Mouse (Mus musculus) frontal cortex, postnatal 10 days (tissue): Measurements from ENCODE around the gene Kpna2.
"Not testable (repeated sequence)": the region's sequence is repeated elsewhere in the genome, so short reads cannot be mapped to it uniquely, and the experiment has no call there.

ENCODE experiments used
- DNase-seq, 2 experiments: peaks; one replicate each; pipeline ENCODE4 v3.0.0; 2022; ENCODE audit warnings: low spot score in 2 of 2, mixed read lengths in 1 of 2

Gene Kpna2

DNA sequence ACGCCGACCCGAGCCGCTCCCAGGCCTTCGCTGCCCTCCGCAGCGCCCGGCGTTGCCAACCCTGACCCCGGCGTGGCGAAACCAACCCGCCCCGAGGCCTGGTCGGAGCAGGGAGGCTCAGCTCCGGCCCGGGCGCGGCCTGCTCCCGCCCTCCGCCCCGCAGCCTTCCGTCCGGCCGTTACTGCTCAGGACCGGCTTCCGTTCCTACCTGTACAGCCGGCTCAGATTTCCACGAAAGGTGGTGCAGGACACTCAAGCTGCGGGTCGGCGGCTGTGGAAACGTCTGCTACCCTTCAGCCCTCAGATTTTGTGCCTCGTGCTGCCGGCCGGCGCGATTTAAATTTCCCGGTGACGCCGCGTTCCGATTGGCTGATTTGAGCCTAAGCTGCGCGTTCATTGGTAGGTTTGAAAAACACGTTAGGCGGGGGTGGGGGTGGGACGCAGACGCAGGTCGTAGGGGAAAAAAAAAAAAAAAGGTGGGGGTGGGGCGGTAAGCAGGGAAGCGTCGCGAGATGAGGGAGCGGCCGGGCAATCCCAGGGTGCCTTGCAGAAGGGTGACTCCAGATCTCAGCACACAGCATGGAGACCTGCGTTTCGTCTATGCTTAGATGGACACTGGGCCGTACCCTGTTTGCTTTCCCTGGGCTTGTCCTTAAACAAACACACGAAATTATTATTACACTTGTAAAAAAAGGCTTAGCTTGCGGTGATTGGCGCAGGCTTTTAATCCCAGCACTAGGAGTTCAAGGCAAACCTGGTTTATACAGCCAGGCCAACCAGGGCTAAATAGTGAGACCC lies at the start of gene Kpna2:
TSS of gene Kpna2 (minus strand) at position 391 of the 798 bp plus-strand sequence.
- peak; percentile 83 to 87 for DNase-seq

DNA sequence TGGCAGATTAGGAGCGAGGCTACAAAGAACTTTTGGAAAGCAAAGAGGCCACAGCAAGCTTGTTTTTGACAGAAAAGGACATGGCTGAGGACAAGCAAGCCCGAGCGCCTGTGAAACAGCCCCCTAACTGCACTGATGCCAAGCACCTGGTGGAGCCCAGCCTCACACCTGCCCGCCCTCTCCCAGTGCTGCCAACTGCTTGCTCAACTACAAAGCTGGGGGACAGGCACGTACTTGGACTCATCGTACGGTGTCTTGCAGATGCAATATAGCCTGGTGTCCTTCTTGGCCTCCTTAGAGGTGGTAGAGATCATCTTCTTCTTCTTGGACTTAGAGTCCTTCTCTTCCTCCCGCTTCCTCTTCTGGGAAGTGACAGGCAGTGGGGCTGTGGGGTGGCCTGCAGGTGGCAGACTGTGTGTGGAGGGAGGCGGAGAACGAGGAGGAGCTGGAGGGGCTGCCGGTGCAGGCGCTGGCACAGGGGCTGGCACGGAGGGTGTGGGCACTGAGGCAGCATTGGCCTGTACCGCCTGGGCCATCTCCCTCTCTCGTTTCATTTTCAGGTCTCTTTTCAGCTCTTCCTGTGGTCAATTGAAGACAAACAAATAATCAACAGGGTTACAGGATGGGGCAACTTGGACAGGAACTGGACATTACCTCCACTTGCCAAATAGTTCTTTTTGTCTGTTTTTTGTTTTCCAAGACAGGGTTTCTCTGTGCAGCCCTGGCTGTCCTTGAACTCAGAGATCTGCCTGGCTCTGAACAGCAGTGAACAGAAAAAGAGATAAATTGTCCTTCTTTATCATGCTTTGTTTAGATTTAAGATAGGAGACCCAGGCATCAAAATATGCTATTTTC lies 47.7 kb upstream of the Kpna2 start:
- no peak for DNase-seq

DNA sequence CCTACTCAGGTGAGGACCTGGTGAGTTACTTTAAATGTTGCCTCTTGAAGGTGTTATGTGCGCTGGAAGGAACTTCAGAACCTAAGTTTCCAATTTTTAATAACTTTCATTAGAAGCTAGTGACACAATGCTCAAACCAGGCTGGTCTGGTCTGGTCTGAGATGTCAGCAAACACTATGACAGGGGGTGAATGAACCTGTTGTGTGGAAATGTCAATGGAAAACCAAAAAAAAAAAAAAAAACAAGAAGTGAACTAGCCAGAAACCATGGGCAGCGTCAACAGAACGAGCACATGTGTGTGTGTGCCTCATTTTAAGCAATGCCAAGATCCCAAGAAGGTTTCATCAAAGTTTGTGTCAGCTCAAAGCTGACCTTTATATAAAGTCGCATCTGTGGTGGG lies 46.2 kb upstream of the Kpna2 start:
- DNase-seq, result no peak

DNA sequence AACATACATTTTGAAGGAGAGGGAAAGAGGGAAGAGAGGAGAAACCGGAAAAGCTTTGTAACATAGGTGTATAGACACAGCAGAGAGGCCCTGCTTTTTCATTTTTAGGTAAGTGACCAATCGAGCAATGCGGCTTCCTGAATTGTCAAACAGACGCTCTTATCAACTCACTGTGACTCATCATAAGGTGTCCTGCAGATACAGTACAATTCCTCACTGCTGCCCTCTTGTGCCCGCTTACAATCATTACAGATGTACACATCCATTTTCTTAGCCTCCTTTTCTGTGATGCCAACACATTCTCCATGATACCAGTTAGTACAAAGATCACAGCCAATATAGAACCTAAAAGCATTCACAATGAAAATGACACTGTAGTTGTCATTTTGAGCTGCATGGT lies 45.0 kb upstream of the Kpna2 start:
- peak in 1 of 2 experiments; percentile 47 for DNase-seq

DNA sequence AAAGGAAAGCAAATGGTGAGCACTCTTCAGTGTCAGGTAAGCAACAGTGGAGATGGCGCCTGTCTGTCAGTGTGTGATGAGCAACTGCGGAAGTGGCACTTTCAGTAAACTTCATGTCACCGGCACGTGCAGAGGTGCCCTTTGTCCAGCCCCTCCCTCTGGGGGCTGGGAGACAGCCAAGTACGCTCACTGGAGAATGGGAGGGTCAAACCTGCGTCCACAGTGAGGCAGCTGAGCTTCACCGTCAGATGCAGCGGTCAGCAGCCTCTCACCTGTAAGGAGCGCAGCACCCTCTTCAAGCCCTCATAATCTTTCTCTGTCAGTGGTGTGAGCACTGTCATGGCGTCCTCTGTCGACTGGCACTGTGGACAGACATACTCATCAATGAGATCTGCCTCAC lies 44.0 kb upstream of the Kpna2 start:
- no peak for DNase-seq

DNA sequence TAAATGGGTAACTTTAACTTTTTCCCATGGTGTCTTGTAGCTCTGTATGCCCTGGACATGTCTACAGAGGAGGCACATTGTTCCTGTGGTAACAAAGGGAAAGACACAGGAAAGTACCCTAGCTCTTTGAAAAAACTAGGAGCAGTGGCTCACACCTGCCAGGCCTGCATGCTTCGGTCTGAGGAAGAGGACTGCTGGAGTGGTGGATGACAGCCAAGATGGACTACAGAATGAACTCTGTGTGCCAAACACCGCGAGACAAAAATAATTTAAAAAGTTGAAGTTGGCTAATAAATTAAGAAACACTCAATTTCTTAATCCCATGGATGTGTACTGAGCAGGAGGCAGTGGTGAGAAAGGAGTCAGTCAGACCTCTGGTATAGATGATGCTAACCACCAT lies 42.1 kb upstream of the Kpna2 start:
- no peak for DNase-seq

DNA sequence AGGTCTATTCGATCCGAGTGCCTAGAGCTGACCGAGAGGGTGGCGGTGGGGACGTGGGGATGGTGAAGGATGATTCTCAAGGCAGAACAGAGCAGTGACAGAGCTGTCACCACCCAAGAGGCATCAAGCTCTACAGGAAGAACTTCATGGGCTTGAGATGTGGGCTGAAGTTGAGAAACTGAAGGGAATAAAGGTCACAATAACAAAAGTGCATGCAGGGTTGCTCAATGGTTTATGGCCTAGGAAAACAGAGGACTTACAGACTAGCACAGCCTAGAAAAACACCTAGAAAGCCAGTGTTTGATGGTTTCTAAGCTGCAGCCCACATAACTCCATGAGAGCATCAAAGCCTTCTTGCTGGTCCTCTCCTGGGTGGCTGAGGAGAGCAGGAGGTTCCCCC lies 40.1 kb upstream of the Kpna2 start:
- DNase-seq, result no peak

DNA sequence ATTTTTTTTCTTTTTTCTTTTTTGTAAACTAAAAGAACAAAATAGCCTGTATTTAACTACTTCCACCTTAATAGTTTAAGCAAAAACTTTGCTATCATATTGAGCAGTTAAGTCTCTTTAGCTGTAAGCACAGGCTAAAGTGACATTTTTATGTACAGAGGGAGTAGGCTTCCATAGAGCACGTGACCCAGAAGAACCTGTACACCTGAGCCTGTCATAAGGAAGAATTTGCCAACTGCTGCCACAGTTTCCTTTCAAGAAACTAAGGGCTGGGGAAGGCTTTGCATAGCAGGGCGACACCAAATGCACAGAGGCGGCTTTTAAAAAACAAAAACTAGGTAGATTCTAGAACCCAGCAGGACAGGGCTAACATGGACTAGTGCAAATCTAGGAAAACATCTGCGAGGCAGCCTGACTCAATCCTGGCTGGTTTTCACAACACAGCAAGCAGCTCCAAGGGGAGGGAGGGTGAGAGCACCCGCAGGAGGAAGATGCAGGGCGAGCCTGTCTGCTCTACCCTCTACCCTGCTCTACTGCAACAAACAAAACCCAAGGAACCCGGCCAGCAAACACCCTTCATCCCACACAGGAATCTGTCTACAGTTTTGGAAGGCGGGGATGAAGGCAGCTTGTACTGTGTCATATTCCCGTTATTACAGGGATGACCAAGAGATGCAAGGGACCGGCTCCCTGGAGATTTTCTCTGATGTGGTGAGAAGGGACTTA lies 34.9 kb upstream of the Kpna2 start:
- DNase-seq, result no peak

DNA sequence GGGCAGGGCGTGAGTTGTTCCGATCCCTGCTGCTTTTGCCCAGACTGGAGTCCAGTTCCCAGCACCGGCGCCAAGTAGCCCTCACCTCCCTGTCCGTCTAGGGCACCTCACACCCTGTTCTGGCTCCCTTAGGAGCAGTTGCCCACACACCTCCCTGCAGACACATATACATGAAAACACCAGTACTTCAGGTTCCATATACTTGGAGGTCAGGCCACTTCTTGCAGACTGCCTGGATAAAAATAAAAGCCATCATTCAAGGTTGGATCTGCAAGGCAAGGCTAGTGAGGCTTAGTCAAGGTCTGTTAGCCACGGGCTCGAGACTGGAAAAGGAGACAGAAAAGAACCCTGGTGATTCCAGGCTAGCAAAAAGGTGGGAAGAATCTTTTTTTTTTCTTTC lies 32.3 kb upstream of the Kpna2 start:
- DNase-seq, result no peak

DNA sequence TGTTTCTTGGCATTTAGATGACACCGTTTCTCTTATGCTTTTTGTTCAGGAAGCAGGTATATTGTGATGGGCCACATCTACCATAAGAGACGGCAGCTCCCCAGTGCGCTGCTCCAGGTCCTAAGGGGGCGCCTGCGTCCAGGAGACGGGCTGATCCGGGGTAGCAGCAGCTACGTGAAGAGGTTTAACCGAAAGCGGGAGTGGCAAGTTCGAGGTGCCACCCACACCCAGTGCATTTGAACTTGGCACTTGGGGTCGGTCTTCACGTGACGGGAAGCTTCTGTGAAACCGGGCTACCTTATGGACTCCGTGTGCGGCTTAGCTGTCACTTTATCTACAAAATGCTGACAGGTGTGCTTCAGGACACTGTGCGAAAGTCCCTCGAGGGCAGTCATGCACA lies 30.2 kb upstream of the Kpna2 start:
- DNase-seq, result no peak

DNA sequence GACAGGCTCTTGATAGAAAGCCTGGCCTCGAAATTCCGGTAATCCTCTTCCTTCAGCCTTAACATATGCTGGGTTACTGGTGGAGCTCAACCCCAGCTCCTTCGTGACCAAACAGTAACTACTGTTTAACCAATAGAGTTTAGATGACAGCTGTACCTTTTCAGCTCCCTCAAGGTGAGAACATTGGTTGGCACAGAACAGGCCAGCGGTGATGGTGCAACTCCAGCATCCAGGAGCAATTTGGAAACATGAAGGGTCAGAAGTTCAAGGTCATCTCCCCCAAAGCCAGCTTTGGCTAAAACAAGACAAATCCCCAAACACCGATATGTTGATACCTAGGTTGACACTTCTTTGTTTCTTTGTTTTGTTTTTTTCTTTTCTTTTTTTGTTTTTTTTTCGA lies 29.4 kb upstream of the Kpna2 start:
- DNase-seq, result no peak

DNA sequence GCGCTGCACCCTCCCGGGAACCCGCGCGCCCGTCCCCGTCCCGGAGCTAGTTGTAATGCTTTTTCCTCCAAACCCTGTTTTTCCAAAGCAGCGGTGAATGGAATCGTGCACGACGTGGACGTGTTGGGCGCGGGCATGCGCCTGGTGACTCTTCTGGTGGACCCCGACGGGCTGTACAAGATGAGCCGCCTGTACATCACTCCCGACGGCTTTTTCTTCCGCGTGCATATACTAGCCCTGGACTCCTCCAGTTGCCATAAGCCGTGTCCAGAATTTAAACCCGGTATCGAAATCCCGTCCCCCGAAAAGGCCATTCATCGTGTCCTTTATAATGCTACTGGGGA lies 28.9 kb upstream of the Kpna2 start:
- no peak for DNase-seq

DNA sequence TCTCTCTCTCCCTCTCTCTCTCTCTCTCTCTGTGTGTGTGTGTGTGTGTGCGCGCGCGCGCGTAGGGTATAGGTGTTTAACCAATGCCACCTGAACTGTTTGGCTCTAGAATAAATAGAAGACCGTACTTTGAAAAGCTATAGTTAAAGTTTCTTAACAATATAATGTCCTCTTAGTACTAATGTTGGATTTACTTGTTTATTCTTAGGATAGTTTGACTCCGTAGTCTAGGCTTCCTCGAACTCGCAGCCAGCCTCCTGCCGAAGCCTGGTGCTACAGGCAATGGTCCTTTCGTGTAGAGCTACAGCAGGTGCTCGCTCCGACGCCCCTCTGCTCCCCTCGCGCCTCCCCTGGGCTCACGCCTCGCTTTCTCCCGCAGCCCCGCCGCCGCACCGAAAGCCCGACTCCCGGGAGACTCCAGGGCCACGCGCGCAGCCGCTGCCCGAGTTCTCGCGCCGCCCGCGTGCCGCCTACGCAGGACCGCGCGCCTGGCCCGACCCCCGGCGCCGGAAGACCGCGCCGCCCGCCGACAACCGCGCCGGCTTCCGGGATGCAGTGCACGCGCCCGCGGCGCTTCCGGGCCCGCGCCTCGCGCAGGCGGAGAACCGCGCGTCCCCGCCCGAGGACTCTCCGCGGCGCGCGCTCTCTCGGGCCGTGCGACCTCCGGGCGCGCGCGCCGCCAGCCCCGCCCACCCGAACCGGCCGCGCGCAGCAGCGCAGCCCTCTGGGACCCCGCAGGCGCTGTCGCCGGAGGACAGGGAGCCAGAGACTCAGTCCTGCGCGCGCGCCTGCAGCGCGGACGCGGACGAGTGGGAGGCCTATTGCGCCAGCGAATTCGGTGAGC lies 28.3 kb upstream of the Kpna2 start:
- peak; percentile 87 to 89 for DNase-seq

DNA sequence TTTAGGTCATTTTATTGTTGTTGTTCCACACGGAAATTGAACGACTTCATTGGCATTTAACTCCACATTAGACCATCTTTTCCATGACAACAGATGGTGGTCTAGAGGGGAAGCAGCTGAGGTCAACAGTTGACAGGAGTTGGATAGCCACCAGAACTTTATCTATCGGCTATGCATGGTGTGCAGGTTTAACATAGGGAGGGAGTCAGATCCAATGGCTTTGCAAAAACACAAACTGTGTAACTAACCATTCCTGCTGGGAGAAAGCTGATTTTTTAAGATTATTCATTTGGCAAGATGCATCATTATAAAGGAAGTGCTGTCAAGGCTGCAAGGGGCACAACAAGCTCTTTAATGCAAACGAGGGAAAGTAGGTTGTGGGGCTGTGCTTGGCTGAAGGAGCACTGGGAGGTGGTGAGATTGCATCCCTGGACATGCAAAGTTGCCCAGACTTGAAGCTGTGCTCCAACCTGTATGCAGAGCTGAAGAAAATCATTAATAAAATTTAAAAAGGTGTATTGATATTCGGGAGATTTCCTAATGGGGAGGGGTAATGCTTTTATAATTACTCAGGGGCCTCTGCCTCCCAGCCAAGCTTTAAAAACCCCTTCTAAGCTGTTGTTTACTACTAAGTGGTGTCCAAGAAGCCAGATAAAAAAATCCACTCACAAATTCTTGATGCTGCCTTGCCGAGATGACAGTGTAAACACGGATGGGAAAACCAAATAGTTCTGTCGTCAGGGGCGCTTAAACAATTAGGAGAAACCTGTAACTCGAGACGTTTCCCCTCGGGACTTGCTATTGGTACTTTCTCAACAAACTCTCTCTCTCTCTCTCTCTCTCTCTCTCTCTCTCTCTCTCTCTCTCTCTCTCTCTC lies 27.5 kb upstream of the Kpna2 start:
- DNase-seq, result no peak

DNA sequence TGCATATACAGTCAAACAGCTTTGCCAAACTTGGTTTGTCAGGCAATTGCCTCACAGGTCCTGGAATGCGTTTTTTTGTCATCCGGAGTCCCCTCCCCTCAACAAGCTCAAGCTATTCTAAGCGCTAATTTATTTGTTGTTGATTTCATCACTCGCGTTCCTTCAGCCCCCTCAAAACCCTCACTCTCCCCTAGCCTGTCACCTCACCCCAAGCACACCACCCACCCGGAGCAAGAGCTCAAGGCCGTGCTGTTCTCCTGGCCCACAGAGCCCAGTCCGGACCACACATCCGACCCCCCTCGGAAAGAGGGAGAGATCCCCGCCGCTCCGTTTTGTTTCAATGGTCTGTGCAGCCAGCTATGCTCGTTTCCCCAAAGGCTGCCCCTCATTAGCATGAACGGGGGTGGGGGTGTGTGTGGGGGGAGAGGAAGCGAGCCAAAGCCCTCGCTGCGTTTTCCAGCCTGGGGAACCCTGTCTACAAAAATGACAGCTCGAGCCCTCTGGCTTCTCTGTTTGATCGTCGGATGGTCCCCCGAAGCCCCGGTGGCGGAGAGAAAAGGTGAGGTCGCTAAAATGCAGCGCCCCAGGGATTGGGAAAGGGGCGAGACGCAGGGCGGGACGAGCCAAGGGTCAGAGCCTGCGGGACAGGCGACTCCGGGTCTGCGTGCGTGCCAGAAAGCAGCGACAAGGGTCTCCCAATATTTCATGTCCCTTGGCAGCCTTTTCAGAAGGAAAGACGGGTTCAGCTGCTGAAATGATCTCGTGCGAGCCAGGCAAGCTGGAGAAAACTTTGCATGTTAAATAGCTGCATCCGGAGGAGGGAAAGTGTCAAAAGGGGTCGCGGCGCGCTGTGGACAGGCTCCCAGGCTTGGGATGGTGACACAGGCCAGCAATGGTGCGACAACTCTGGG lies 26.3 kb upstream of the Kpna2 start, which contains the start of gene 1810010H24Rik:
TSS of gene 1810010H24Rik (plus strand) at position 271 of the 911 bp plus-strand sequence.
- DNase-seq, result no peak

DNA sequence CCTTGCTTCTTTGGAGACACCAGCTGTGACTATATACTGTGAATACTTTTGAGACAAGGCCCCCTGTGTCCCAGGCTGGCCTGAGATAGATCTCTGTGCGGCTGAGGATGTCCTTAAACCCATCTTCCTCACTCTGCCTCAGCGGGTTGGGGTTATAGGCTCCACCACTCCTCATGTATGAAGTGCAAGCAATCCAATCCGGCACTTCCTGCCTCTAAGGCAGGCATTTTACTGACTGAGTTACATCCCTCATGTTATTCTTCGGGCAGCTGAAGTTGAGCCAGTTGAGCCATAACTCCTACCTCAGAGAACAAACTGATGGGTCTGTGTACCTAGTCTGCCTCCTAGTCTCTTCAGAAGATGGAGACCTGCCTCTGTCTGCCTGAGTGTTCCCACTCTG lies 25.1 kb upstream of the Kpna2 start:
- no peak for DNase-seq

DNA sequence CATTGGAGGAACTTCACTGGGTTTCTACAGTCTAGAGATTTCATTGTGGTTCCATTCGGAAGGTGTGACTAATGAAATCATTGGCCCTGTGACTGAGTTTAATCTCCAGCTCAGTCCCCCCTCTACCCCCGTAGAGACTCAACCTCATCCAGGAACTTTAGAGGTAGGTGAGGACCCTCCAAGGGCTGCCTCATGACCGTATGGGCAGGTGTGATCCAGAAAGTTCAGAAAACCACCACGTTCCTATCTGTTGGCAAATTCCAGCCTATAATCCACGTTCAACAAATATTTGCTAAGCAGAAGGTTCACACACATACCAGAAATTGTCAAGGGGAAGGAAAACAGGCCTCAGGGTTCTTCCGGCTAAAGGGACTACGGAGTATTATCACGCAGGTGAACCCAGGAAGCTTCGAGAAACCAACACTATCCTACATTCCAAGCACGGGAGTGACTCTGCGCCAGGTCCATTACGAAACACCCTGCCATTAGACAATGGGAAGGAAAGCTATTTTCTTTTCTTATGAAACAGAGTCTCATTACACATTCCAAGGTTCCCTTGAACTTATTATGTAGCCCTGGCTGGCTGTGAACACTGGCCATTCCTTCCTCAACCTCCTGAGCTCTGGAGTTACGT lies 22.8 kb upstream of the Kpna2 start:
- DNase-seq, result no peak

DNA sequence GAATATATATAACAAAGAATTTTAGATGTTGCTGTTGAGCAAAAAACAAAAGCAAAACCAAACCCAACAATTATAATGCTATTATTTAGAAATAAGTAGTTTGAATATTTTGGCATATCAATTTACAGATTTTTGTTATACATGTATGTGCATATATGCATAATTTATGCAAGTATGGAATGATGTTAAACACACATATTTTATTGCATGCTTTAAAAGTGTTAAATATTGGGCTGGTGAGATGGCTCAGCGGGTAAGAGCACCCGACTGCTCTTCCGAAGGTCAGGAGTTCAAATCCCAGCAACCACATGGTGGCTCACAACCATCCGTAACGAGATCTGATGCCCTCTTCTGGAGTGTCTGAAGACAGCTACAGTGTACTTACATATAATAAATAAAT lies 20.4 kb upstream of the Kpna2 start:
- DNase-seq, result not testable (repeated sequence)

DNA sequence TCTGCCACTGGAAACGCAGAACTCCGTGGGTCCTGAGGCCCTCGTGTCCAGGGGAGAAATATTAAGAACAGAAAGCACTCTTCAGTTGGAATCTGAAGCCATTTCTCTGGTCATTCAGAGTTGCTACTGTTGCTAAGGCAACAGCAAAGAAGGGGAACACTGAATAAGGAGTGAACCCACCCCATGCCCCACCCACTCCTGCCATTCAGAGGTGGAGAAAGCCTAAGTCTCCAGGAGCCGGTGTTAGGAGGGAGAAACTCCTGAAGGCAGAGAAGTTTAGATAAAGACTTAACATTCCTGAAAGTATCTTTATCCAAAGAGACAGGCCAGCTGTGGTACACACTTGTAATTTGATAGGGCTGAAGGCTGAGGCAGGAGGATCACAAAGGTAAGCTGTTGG lies 20.0 kb upstream of the Kpna2 start:
- DNase-seq, result no peak
